Mouse (Mus musculus) heart, embryonic 16.5 days (tissue): Measurements from ENCODE around the gene Olfr134. TPM values are rescaled to one million over a fixed set of nuclear protein-coding genes. Genes with fewer than 3 reads are reported as not detected.
"Not testable (repeated sequence)": the region's sequence is repeated elsewhere in the genome, so short reads cannot be mapped to it uniquely, and the experiment has no call there.

Source experiments
- ATAC-seq: fragments of 200-750 bp; cut with Nextera tagmentation; replicated peaks from 2 replicates; pipeline ENCODE4 v1.8.0; 2017; ENCODE audit warnings: moderate number of reproducible peaks; ENCODE audit not compliant: insufficient read depth, low FRiP score; ENCODE audit errors: extremely low read depth
- H3K27ac ChIP-seq: fragments of 300-500 bp; sonication (generic); 2 replicates; pipeline ENCODE4 v1.5.1; 2014; ENCODE audit warnings: mild to moderate bottlenecking, low read length, control low read depth, moderate library complexity
- H3K27me3 ChIP-seq: fragments of 300-500 bp; sonication (generic); 2 replicates; pipeline ENCODE4 v1.6.1; 2014; ENCODE audit warnings: low read length, mixed read lengths; ENCODE audit not compliant: control insufficient read depth, insufficient read depth
- H3K36me3 ChIP-seq: fragments of 300-500 bp; sonication (generic); 2 replicates; pipeline ENCODE4 v1.6.1; 2014; ENCODE audit not compliant: control insufficient read depth, insufficient read depth
- H3K4me1 ChIP-seq: fragments of 300-500 bp; sonication (generic); 2 replicates; pipeline ENCODE4 v1.6.1; 2014; ENCODE audit warnings: low read length, mixed read lengths; ENCODE audit not compliant: control insufficient read depth, insufficient read depth
- H3K4me2 ChIP-seq: fragments of 300-500 bp; sonication (generic); 2 replicates; pipeline ENCODE4 v1.6.1; 2014; ENCODE audit warnings: low read depth, mild to moderate bottlenecking, control low read depth, low read length
- H3K4me3 ChIP-seq: fragments of 300-500 bp; sonication (generic); 2 replicates; pipeline ENCODE4 v1.5.1; 2014; ENCODE audit warnings: mild to moderate bottlenecking, control low read depth, low read length
- H3K9ac ChIP-seq: fragments of 300-500 bp; sonication (generic); 2 replicates; pipeline ENCODE4 v1.6.1; 2014; ENCODE audit warnings: low read length, control low read depth
- H3K9me3 ChIP-seq: fragments of 300-500 bp; sonication (generic); replicated peaks from 2 replicates; pipeline ENCODE4 v1.6.1; 2016; ENCODE audit warnings: low read length; ENCODE audit not compliant: control insufficient read depth
- WGBS: fragments of 180-500 bp; shearing (Covaris S2); extraction: QIAGEN DNeasy Blood & Tissue Kit; methylation state at CpG from one replicate; pipeline ENCODE4 v1.1.7; 2014; 5-methylcytosine and 5-hydroxymethylcytosine counted together
- polyA plus RNA-seq: library from polyadenylated mRNA; unstranded; fragments of >200 nt; fragmentation: Nextera tagmentation; extraction: Ambion mirVana; gene quantifications from 2 replicates; pipeline ENCODE4 v1.2.1, GENCODE M21; 2015

The Olfr134 gene
- not detected in 2 replicates for polyA plus RNA-seq

GRCm38 (mm10) chr17:38171088-38171487 lies at the start of gene Olfr134:
Gene Olfr134 (plus strand): TSS chr17:38171388.
- Histone ChIP-seq H3K27me3 (no peaks in the 10 kb centered on the region), H3K9me3 (0 out of 2 replicates have a peak, but pooled peaks cover 2% of the 10 kb centered on the region), H3K27ac (no peak within 1 kb of the TSS), H3K4me3 (no peak within 1 kb of the TSS), H3K4me2 (no peak within 1 kb of the TSS), H3K9ac (no peak within 1 kb of the TSS), H3K4me1 (no peaks in the 10 kb centered on the region), H3K36me3 (no peaks in the 10 kb centered on the region)
- WGBS, result 66% methylated on average over 3 of the region's 3 CpGs
- ATAC-seq, result no peak

GRCm38 (mm10) chr17:38124199-38124598 lies 47.0 kb upstream of the Olfr134 start:
- H3K36me3 ChIP-seq, ATAC-seq, H3K4me2 ChIP-seq, H3K27ac ChIP-seq, H3K9me3 ChIP-seq, H3K27me3 ChIP-seq, H3K9ac ChIP-seq, H3K4me1 ChIP-seq, H3K4me3 ChIP-seq: not testable (repeated sequence)
- WGBS, result 64% methylated on average over 1 of the region's 1 CpGs

GRCm38 (mm10) chr17:38125371-38125770 lies 45.8 kb upstream of the Olfr134 start:
- H3K4me2 ChIP-seq, H3K4me3 ChIP-seq, H3K36me3 ChIP-seq, ATAC-seq, H3K27me3 ChIP-seq, H3K4me1 ChIP-seq, H3K9ac ChIP-seq, H3K27ac ChIP-seq, H3K9me3 ChIP-seq: not testable (repeated sequence)
- WGBS, result 52% methylated on average over 3 of the region's 3 CpGs

- no peaks in the 10 kb centered on the region for H3K36me3 ChIP-seq
- H3K27me3 ChIP-seq, result no peaks in the 10 kb centered on the region
- no peak within 1 kb of the TSS for H3K9ac ChIP-seq
- no peaks in the 10 kb centered on the region for H3K4me1 ChIP-seq
- no peak within 1 kb of the TSS for H3K27ac ChIP-seq
- H3K4me3 ChIP-seq, result no peak within 1 kb of the TSS
- ATAC-seq, result no peak
- 59% methylated on average over 1 of the region's 1 CpGs for WGBS
- no peak within 1 kb of the TSS for H3K4me2 ChIP-seq
- H3K9me3 ChIP-seq, result 0 out of 2 replicates have a peak, but pooled peaks cover 2% of the 10 kb centered on the region
Observed at GRCm38 (mm10) chr17:38134426-38134825, 36.8 kb upstream of the Olfr134 start, which contains the start of gene Olfr132. Gene Olfr132 (minus strand): TSS chr17:38134526.

GRCm38 (mm10) chr17:38144981-38145380 lies 26.2 kb upstream of the Olfr134 start, which contains the start of gene Olfr133:
Gene Olfr133 (plus strand): TSS chr17:38145281.
- no peaks in the 10 kb centered on the region for H3K27me3 ChIP-seq
- no peak within 1 kb of the TSS for H3K27ac ChIP-seq
- H3K4me1 ChIP-seq, result no peaks in the 10 kb centered on the region
- no peaks in the 10 kb centered on the region; the same call in 1 of the 2 replicates for H3K9me3 ChIP-seq
- H3K36me3 ChIP-seq, result no peaks in the 10 kb centered on the region
- no peak within 1 kb of the TSS for H3K4me3 ChIP-seq
- no peak within 1 kb of the TSS for H3K9ac ChIP-seq
- 72% methylated on average over 2 of the region's 2 CpGs for WGBS
- no peak for ATAC-seq
- no peak within 1 kb of the TSS for H3K4me2 ChIP-seq

GRCm38 (mm10) chr17:38204035-38204434 lies 32.8 kb downstream of the Olfr134 start, which contains the start of gene Olfr135:
Gene Olfr135 (plus strand): TSS chr17:38204335.
- Histone ChIP-seq H3K9me3 (peaks cover 8% of the 10 kb centered on the region; the same call in 1 of the 2 replicates), H3K4me3 (no peak within 1 kb of the TSS), H3K36me3 (no peaks in the 10 kb centered on the region), H3K27ac (no peak within 1 kb of the TSS), H3K4me1 (no peaks in the 10 kb centered on the region), H3K4me2 (no peak within 1 kb of the TSS), H3K27me3 (no peaks in the 10 kb centered on the region), H3K9ac (no peak within 1 kb of the TSS)
- ATAC-seq, result no peak
- WGBS, result 76% methylated on average over 1 of the region's 1 CpGs

Other genes with a start within 250 kb of the Olfr134 start
- not detected in 2 replicates for gene Olfr761, start 218.3 kb upstream of the Olfr134 start, polyA plus RNA-seq
- not detected in 2 replicates for gene Olfr129, start 111.3 kb upstream of the Olfr134 start, polyA plus RNA-seq
- not detected in 2 replicates for gene Olfr130, start 107.5 kb upstream of the Olfr134 start, polyA plus RNA-seq
- not detected in 2 replicates for gene Olfr131, start 82.7 kb upstream of the Olfr134 start, polyA plus RNA-seq
- gene Olfr132, start 36.9 kb upstream of the Olfr134 start, polyA plus RNA-seq, result not detected in 2 replicates
- not detected in 2 replicates for gene Olfr133, start 26.1 kb upstream of the Olfr134 start, polyA plus RNA-seq
- gene Olfr135, start 32.9 kb downstream of the Olfr134 start, polyA plus RNA-seq, result not detected in 2 replicates
- gene Olfr138, start 89.6 kb downstream of the Olfr134 start, polyA plus RNA-seq, result not detected in 2 replicates
- not detected in 2 replicates for gene Olfr137, start 136.2 kb downstream of the Olfr134 start, polyA plus RNA-seq
- not detected in 2 replicates for gene Olfr136, start 158.4 kb downstream of the Olfr134 start, polyA plus RNA-seq
- not detected in 2 replicates for gene Esp36, start 248.8 kb downstream of the Olfr134 start, polyA plus RNA-seq